Mouse (Mus musculus) adrenal gland, adult 18-20 months (tissue): ENCODE measurements around the gene Fbxl7. TPM values are rescaled to one million over a fixed set of nuclear protein-coding genes. Genes with fewer than 3 reads are reported as not detected.

ENCODE experiments used
- DNase-seq, 2 experiments: peaks; one replicate each; pipeline ENCODE4 v3.0.0; 2021 to 2022; ENCODE audit warnings: low spot score in 2 of 2
- long read RNA-seq, 2 experiments: library from polyadenylated mRNA; stranded (forward); transcript quantifications; one replicate each; pipeline ENCODE4 v2.0.0; 2021
- total RNA-seq, 2 experiments: library from RNA; stranded (reverse); gene quantifications; 1 replicate in 1 of 2; 2 replicates in 1 of 2; pipeline ENCODE4 v1.2.3; 2021

Gene Fbxl7
- 1 to 10 TPM; 5.3 to 9.1 TPM for total RNA-seq
- long read RNA-seq, experiment 1, partial matches to known transcripts = 0 of 3 reads
- long read RNA-seq, experiment 1, other reads (novel, unspliced or antisense) = 3 of 3 reads
- long read RNA-seq, experiment 2, partial matches to known transcripts = 0 of 4 reads
- long read RNA-seq, experiment 2, other reads (novel, unspliced or antisense) = 3 of 4 reads

DNA sequence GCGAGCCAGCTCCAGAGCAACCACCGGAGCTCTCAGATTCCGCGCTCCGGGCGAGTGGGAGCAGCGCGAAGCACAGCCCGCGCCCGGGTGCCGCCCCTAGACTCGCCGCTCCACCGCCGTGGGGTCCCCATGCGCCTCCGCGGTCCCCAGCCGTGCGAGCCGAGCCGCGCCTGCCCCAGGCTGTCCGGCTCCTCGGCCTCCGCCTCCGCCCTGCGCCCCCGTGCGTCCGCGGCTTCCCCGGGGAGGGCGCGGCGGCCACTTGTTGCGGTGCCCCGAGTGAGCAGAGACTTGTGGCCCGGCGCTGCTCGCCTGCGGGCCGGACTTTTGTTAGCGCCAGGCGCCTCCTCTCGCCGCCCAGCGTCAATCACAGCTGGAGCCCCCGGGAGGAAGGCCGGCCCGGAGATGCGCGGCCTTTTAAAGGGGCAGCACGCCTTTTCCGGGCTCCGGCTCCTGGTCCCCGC lies at the start of gene Fbxl7:
Fbxl7 (minus strand) TSS at position 330 of the 461 bp plus-strand sequence.
- peak; percentile 89 to 96 for DNase-seq

DNA sequence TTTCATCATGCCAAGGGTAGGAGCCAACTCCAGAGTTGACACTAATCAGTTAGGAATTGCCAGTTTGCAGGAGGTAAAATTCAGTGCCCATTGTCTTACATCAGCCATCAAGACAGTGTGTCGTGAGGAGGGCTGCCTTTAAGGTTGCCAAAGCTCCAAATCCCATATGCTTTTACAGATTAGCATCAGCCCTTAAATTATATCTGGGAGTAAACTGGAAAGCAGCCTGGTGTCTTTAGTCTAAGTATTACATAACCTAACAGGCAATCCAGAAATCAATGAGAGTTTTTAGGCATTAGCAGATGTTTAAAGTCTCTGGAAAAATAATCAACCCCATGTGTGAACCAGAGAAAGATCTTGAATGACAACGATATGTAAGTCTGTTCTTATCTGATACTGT lies 26.6 kb upstream of the Fbxl7 start:
- no peak for DNase-seq

DNA sequence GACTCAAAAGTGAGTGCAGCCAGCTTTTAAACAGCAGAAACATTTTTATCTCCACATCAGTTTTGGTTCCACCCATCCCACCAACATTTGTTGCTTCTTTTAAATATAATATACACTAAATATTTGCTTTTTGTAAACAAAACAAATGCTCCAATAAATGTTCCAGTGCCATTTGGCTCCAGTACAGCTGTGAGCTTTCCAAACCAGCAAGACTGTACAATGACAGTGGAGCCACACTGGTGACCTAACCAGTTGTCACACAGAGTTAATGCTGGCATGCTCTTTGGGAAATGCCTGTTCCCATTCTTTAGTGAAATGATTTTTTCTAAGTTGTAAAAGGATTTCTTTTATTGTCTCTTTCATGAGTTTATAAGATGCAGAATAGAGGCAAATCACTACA lies 18.0 kb upstream of the Fbxl7 start:
- no peak for DNase-seq

DNA sequence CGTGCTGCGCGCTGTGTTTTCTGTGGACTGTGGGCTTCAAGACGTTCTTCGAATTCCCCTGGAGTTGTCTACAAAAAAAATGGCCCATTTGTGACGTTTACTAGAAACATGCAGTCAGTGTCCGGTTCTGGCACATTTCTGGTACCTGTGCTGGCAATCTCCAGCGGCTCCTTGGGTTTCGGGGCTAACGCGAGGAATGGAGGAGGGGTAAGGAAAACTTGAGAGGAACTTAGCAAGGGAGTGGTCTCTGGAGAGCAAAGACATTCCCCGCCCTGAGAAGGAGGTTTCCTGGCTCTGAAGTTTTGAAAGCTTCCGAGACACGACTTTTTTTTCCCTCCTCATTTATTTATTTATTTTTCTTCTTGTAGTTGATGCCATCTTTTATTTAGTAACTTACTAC lies 381 bp upstream of the Fbxl7 start:
- no peak for DNase-seq

DNA sequence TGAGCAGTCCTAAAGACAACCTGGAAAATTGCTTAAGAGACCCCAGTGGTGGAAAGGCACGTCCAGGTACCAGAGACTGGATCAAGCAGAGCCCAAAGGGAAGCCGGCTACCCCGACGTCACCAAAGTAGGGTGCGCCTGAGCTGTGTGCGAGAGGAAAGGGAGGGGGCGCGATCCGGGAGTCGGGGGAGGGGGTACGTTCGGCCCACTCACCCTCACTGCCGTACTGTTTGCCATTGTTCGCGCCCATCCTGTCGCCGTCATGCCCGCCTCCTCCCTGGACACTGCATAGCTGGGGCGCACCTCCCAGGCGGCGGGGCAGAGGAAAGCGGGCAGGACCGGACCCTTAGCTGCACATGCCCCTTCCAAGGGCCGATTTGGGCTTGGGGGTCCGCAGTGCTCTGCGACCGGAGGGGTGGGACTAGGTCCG lies 565 bp downstream of the Fbxl7 start:
- peak; percentile 46 to 52 for DNase-seq

DNA sequence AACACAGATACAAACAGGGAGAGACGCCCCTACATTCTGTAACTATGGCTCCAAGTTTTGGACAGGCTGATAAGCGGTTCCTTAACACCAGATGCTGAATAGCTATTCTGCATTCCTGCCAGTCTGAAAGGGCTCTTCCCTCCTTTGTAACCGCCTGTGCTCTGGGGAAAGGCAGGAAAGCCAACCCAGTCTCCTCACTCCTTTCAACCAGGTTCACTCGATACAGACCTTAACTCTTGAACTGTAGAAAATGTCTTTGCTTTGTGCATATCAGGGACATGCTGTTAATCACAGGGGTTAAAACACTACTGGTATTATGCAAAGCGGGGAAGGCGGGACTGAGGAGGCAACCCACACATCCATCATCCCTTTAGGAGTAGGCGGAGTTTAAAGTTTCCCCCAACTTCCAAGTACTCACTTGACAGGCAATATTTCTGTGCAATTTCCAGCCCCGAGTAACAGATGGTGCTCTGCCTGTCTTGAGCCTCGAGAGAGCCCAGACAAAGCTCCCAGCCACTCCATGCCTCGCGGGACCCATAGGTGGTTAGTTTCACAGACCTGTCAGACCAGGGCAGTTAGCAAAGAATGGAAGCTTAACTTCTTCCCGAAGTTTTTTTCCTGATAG lies 1.2 kb downstream of the Fbxl7 start:
- DNase-seq = peak; percentile 32 to 56

DNA sequence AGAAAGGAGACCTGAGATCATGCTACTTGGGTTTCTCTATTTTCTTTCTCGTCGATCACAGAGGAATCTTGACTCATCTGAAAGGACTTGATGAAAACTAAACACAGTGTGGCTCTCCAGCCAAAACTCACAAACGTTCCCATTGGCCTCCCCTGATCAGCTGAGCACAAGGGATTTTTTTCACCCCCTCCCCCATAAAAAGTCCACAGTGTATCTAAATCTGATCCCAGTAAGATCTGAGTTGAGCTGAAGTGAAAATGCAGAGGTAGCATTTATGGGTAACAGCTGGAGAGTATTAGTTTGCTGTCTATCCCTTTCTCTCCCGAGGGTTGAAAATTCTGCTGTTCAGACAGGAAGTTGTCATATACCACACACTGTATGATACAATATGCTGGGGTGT lies 2.2 kb downstream of the Fbxl7 start:
- no peak for DNase-seq

DNA sequence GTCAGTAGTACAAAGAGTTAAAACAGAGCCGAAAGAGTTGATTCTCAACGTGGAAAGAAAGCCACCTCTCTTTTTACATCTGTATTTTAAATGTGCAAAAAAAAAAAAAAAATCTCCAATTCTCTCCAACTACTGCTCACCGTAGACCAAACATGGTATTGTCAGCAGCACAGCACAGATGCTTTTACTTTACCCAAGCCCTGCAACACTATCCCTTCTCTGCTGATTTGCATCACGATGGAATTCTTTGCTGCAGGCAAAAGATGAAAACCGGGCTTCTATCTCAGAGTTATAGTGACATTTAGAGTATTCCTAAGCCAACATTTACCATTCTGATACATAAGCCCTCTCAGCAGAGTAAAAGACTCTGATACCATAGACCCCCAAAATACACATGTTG lies 5.4 kb downstream of the Fbxl7 start:
- no peak for DNase-seq

DNA sequence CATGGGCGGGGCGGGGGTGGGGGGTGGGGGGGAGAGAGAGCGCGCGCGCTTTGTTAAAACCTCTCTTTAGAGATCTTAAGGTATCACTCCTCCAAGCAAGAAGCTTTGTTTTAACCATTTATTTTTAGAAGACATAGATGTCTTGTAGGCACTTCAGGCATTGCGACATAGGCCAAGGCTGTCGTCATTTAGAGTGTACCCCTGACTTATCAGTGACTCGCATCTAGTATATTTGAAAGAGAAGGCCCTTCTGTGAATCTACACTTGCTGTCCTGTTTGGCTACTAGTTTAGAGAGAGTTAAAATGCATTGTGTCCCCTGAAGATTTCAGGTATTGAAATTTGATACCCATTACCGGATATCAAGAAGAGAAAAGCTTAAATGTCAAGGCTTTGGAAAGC lies 7.2 kb downstream of the Fbxl7 start:
- peak in 1 of 2 experiments; percentile 12 for DNase-seq

DNA sequence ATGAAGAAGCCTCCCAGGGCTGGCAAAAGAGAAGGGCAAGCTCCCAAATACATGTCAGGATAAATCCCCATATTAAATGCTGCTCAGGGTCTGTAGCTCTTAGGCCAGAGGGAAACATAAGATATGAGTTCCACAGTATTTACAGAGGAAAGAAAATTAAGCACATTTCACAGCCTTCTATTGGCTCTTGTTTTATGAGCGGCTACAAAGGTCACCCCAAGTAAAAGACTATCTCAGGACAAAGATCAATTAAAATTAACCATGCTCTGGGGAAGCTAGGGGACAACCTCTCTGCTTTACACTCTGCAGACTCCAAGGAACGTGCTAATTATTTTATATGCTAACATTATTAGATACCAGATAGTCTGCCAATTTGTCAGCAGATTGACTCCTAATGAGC lies 9.4 kb downstream of the Fbxl7 start:
- DNase-seq = no peak

DNA sequence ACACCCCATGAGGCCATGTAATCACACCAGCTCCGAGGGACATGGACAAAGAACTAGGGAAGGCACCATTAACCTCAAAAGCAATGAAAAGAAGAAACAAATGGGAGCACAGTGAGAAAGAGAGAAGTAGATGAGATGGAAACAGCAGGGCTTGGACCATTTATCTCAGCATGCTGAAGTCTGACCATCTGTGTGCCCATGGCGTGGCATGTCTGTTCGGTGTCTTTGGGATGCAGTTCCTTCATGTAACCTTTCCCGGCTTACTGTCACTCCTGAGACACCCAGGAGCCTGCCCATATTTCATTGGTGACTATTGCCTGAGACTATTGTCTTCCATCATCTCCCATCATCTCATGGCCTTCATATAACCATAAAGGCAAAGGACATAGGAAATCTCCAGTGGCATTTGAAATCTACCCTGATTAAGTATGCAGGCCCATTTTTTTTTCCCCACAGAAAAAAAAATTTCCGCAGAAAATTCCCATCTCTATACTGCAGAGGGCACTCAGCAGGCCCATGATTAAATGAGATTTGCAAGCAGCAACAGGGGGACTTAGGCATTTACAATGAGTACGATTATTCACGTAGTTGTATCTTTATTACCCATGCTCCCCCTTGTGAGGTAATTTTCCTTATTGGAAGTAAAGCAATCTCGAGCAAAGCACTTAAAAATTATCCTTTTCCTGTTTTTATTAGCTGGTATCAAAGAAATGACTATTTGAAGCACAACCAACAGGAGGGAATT lies 15.0 kb downstream of the Fbxl7 start:
- no peak for DNase-seq

DNA sequence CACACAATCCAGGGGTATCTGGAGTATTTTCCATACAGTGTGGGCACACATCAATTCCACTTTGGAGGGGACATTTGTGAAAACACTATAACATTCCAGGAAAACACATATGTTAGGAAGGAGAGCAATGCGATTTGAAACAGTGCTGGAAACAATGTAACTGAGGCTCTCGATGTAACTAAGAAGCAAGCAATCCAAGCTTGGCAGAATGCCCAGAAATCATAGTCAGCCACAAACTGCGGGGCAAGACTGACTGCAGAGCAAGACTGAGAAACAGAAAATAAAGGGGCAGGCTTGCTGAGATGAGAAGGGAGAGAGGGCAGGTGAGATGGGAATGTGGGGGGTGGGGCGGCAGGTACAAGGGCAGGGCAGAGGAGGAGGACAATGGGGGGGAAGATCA lies 19.7 kb downstream of the Fbxl7 start:
- DNase-seq = peak; percentile 34 to 66

DNA sequence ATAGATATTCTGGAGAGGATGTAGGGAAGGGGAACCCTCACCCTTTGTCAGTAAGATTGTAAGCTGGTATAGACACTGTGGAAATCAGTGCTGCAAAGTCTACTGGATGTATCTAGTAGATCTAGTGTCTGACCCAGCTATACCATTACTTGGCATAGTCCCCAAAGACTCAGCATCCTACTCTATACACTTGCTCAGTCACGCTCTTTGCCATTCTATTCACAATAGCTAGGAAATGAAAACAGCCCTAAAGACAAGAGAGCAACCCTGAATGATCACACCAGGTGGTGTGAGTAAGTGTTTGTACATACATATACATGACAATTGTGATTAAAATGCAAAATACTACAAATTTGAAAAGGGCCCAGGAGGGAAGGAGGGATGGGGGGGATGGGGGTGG lies 23.1 kb downstream of the Fbxl7 start:
- DNase-seq = no peak

DNA sequence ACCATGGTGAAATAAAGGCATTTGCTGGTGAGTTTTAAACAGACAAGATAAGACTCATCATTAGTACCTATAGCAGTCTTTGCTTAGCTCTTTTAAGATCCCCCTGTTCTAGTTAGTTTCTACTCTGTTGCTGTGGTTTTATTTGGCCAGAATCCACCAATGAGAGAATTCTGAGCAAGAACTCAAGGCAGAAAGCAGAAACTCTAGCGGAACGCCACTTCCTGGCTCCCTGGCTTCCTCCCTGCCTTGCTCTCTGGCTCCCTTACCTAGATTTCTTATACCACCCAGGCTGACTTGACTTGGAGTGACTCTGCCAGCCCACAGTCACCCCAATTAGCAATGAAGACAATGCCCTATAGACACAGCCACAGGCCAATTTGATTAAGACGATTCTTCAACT lies 26.2 kb downstream of the Fbxl7 start:
- DNase-seq = no peak

DNA sequence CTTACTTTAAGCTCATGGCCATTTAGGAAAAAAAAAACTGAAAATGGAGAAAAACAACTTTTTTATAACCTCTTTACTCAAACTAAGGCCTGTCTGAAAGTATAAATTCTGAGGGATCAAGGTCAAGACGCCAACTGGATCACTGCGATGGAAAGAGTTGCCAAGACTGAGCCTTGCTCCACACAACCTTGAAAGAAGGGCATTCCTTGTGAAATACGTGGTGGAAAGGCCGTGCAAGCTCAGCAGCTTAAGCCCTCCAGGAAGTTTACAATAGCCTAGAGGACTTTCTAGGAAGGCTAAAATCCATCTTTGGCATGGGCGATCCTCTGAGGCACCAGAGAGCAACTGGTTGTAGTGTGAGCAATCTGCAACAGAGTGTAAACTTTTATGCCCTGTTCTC lies 27.9 kb downstream of the Fbxl7 start:
- DNase-seq = peak in 1 of 2 experiments; percentile 15

DNA sequence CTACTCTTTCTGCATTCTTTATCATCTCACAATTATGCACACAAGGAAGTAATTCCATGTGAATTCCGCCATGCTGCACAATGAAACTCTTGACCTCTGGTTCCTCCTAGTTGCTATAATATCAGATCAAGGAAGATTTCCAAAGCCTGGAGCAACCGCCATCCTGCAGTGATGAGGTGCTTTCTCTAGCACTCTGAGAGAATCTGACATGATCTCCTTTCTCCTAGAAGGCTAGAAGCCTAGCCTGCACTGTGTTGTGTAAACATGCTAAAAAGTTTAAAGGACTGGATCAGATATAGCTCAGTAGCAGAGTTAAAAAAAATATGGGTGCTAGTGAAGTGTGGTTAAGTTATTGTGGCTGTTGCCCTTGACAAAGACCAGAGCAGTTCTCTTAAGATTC lies 33.2 kb downstream of the Fbxl7 start:
- DNase-seq = no peak

DNA sequence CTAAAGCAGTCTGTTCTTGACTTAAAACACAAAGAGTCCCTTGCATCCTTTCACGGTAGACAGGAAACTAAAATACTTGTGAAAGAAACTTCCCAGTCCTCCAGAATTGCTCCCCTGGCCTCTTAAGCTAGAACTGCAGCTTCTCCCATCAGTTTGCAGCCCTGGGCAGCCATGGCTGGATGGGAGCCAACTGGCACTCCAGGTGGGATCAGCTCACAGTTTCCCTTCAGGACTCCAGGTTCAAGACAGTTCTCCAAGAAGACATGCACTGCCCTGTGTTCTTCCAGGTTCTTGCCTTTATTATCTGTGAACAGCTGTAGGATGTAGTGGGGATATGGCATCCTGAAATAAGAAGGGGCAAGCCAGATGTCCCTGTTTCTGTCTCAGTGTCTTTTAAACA lies 45.8 kb downstream of the Fbxl7 start:
- no peak for DNase-seq

DNA sequence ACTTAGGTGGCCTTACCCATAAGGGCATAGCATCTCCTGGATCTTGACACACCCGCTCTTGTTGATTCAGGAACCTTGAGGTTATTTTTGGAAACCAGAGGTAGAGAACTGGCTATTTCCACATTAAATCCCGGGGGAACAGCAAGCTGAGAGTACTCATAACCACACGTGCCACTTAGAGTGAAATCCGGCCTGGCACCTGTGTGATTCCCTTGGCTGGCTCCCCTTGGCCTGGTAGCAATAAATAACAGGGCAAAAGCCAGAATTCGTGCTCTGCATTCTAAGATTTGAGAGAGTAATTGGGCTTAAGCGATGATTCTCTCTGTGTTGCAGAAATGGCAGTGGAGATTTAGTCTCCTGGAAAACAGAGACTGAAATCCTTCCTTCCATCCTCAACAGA lies 53.2 kb downstream of the Fbxl7 start:
- DNase-seq = no peak

DNA sequence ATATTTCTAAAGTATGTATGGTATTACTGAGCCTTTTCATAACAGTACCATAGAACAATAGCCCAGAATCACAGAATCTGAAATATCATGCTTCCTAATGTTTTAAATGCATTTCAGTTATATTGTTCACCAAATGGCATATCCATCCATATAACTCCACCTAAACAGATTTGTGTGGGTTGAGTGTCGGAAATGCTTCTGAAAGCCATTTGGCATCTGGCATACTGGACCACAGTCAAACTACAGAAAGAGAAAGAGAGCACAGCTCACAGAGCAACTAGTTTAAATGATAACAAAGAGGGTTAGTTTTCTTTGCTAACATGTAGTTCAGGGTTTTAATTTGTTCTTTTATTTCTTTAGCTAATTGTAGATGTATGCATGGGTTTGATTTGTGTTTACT lies 57.0 kb downstream of the Fbxl7 start:
- DNase-seq = no peak

DNA sequence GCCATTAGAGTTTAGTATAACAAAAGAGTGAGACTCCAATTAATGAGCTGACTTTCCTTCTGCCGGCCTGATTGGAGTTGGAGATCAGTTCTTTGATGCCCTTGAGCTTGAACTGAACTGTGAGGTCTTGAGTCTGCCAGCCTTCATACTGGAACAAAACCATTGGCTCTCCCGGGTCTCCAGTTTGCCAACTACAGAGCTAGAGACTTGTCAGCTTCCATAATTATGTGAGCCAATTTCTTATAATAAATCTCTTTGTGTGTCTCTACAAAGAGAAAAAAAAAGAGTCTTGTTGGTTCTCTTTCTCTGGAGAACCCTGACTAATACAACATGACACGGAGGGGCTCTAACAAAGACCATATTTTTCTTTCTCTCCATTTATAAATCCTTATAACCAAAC lies 58.2 kb downstream of the Fbxl7 start:
- DNase-seq = no peak

DNA sequence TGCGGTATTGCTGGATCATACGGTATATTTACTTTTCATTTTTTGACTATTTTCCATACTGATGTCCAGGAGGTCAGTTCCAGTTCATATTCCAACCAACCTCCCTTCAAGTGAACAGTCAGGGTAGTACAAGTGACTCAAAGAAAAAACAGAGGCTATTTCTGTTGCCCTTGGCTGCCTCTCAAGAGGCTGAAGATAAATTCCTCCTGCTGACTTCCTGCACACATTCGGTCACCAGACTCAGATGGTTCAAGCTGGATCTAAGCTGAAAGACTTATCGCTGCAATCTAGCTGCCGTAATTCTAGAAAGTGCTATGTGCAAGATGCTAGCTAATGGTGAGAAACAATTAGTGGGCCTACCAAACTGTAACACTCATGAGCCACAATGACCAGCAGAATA lies 61.0 kb downstream of the Fbxl7 start:
- no peak for DNase-seq

DNA sequence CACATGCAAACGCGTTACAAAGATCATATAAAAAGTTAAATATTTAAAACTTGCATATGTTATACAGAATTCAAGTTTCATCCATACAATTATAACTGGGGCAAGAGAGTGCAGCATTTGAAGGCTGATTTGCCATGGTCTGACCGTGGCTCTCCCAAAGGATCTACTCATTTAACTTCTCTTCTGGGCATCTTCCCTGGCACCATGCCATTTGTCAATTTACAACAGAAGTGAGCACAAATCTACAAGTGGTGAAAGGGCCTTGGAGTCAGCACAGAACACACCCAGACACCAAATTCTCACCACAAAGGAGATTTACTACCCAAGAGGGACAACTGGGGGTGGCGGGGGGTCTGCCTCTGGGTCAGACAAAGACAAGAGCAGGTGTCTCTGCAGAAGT lies 64.2 kb downstream of the Fbxl7 start:
- DNase-seq = no peak

DNA sequence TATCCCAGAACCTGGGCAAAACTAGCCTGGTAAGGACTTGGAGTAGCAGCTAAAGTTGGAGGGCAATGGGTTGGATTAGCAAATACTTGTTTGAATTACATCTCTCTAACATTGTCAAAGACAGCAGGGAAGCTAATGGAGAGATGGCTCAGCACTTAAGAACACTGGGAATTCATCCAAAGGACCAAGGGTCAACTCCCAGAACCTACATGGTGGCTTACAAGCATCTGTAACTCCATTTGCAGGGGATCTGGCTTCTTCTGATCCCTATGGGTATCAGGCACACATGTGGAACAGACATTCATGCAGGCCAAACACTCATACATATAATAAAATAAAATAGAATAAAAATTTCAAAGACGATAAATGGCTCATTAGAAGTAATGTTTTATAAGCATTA lies 78.4 kb downstream of the Fbxl7 start:
- no peak for DNase-seq
